Mouse (Mus musculus) kidney, adult 8-10 months (tissue): Measurements from ENCODE around the gene 2210408I21Rik.

ENCODE experiments used
- DNase-seq, 2 experiments: peaks; one replicate each; pipeline ENCODE4 v3.0.0; 2022

2210408I21Rik gene

DNA sequence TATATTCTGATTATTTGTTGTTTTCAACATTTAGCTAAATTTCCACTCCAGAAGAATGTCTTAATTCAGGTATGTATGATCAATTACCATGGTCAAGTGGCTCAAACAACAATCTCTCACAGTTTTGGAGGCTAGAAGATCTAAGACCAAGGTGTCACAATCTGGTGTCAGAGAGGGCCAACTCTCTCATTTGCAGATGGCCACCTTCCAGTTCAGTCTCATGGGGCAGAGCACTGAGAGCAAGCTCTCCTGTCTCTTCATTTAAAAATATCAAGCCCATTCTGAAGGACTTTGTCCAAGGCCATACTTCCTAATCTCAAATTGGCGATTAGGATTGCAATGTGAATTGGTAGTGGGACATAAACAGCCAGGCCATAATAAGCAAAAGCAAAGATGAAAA lies 378.7 kb downstream of the 2210408I21Rik start:
- DNase-seq, result no peak

DNA sequence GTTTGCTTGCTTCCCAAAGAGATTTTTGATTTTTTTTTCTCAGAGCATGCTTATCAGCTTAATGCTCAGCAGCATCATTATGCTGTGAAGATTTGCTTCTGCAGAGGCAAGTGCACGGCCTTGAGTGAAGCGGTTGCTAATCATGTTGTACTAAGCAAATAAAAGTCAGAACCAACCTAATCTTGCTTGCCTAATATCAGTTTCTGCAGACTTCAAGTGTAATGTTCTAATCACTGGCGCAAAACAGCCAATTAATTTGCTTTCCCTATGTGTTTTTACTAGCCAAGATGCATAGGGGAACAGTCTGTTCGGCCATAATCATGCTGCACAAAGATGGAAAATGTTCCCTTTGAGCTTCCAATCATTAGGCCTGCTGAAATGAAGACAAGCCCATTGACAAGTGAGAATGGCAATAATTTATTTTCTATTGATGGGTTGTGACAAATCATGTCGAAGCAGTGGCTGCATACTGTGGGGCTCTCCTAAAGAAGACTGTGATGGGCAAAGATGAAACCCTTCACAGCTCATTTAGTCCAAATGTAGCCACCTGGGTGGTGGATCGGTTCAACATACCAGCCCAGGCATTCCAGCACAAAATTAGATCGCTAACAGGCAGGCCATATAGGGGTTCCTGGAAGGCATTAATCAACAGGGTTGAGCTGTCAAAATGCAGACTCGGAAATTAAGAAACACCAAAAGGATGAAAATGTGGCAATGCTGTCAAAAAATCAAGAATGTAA lies 393.8 kb downstream of the 2210408I21Rik start:
- DNase-seq, result no peak

DNA sequence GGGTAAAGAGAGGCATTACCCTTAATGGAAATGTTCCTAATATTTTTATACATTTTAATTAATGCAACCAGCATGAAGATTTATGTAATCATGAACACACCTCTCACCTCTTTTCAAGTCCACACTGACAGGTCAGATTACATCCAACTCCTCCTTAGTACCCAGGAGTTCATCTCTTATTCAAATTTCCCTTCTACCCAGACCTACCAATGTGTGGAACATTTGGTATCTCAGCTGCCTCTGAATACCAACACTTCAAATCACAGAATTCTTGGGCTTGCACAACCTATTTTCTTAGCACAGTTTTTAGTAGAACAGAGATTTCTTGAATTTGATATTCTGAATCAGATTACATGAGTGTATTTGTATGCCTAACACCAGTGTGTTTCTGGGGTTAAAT lies 394.4 kb downstream of the 2210408I21Rik start:
- DNase-seq, result no peak

DNA sequence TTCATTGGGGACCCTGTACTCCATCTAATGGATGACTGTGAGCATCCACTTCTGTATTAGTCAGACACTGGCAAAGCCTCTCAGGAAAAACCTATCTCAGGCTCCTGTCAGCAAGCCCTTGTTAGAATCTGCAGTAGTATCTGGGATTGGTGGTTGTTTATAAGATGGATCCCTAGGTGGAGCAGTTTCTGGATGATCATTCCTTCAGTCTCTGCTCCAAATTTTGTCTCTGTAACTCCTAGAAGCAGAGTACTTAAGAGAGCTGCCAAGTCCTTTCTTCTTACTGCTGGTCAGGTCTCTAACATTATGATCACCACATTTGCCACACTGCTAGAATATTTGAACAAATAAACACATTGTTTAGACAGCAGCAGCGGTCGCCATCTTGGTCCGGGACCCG lies 402.1 kb downstream of the 2210408I21Rik start:
- DNase-seq, result no peak

DNA sequence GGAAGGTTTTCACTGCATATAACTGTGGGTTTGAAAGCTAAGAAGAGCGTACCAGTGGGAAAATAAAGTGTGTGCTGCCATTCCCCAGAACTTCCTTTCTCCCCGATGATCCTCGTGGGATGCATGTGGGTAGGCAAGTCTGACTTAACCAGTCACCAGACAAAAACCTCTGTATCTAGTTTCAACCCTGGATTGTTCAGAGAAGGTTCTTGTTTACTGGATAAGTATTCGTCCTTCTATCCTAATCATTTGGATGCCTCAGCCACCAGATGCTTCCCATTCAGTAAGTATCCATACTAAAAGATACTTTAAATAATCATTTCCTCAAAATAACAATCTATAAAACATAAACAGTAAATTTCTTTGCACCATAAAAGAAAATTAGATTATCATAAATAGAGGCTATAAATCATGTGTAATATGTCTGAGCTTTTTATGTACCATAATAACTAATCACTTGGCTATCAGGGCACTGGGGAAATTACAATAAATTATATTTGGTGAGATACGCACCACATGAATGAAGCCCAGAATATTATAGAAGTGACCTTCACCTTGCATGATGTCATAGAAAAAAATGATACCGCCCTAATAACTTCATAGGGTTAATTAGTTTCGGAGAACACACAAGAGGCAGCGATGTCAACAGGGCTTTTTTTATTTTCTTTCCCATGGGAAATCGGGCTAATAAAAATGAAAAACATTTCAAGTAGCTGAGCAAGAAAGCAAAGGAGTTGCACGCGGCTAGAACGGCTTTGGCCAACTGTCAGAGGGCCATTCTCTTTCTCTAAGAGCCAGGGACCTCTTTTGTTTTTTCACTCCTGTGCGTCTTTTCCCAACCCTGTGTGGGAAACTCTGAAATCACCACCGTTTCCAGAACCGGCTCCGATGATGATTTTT lies 412.4 kb downstream of the 2210408I21Rik start:
- DNase-seq, result no peak

DNA sequence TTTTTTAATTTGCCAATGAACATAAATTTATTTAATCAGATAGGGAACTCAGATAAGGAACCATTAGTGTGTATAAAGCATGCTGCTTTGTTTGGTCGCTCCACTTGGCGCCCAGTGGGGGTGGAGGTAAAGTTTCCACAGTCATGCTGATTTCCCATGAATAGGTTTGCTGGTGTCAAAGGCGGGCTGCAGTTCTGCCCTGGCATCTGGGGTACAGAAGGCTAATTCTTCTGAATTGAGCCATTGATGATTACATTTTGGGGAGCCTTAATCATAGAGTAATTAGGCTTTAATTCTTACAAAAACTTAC lies 413.0 kb downstream of the 2210408I21Rik start:
- DNase-seq, result no peak

DNA sequence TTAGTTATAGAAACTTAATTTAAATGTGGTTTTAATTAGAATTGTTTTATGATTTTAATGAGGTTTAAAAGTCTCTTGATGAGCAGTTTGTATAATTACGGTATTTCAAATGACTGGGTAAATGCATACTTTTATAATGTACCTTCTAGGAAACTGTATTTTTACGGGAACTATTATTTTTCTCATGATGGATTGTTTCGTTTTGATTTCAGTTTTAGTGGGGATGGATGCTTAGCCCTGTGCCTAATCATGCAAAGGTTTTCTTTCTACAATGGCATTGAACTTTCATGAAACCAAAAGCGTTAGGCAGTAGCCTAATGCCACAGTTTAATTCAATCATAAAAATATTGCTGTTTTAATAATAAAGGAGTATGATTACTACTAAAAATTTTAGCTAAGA lies 413.4 kb downstream of the 2210408I21Rik start:
- no peak for DNase-seq

DNA sequence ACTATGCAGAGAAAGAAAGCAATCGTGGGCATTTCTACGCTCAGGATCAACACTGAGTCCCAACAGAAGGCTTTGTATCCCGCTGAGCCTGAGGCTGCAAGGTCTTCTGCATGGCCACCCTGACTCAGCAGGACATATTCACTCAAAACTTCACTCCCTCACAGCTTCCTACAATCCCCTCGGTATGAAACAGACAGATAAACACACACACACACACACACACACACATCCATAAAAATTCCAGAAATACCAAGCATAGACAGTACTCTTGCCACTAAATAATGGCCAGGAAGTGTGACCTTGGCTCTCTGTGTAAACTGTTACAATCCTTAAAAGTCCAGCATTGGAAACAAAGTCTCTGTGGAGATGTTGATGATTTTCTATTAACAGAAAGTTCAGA lies 458.7 kb downstream of the 2210408I21Rik start:
- peak in 1 of 2 experiments; percentile 1 for DNase-seq

DNA sequence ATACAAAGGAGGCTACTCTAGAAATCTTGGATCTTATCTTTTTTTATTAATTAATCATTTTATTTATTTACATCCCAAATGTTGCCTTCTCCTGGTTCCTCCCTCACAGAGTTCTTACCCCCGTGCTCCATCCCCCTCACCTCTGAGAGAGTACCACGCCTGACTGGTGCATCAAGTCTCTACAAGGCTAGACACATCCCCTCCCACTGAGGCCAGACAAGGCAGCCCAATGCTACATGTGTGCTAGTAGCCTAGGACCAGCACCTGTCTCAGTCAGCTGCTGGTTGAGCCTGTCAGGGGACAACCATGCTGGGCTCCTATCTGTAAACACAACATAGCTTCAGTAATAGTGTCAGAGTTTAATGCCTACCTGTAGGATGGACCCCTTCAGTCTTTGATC lies 480.0 kb downstream of the 2210408I21Rik start:
- DNase-seq, result no peak
